Mouse (Mus musculus): ENCODE measurements around the gene Gm11492.

DNA sequence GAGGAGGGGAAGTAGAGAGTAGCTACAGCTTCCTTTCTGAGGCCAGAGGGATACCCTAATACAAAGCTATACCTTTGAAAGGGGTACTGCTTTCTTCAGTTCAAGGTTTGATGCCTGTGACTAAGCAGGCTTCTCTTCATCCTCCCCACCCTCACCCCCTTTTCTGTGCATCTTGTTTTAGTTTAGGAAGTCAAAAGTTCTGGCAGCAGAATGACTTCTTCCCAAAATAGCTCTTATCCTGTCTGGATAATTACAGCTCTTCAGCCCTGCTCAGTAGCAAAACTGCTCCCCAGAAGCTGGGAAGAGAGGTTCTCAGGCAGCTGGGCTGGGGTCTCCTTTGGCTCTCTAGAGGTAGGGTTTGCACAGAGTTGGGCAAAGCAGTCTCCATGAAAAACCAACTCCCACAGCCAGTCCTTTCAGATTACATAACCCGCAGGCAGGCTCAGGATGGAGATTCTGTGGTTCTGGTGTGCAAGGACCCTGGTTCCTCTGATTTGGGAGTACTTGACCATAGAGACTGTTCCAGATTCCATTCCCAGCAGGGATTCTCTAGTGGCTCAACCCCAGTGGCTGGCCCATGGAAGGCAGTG lies 5.0 kb downstream of the Gm11492 start:
- TF ChIP-seq GATA1 (IDR thresholded peaks at IDR 0.05; ENCODE audit: borderline replicate concordance, low read length) = no peak
- TF ChIP-seq FLI1 (IDR thresholded peaks at IDR 0.05; ENCODE audit: low read length) = no peak
